Mouse (Mus musculus) neural tube, embryonic 12.5 days (tissue): ENCODE measurements around the gene Myrip. TPM values are rescaled to one million over a fixed set of nuclear protein-coding genes. Genes with fewer than 3 reads are reported as not detected.

Experiments used
- ATAC-seq: fragments of 200-750 bp; cut with Nextera tagmentation; 2 replicates; pipeline ENCODE4 v1.8.0; 2017; ENCODE audit warnings: low read depth, mild to moderate bottlenecking, moderate TSS enrichment, moderate library complexity; ENCODE audit not compliant: low FRiP score
- H3K27ac ChIP-seq: fragments of 300-500 bp; sonication (generic); 2 replicates; pipeline ENCODE4 v1.5.1; 2016
- H3K27me3 ChIP-seq: fragments of 300-500 bp; sonication (generic); replicated peaks from 2 replicates; pipeline ENCODE4 v1.6.1; 2016; ENCODE audit warnings: mild to moderate bottlenecking
- H3K36me3 ChIP-seq: fragments of 300-500 bp; sonication (generic); 2 replicates; pipeline ENCODE4 v1.6.1; 2016; ENCODE audit warnings: mild to moderate bottlenecking
- H3K4me1 ChIP-seq: fragments of 300-500 bp; sonication (generic); 2 replicates; pipeline ENCODE4 v1.6.1; 2016
- H3K4me2 ChIP-seq: fragments of 300-500 bp; sonication (generic); replicated peaks from 2 replicates; pipeline ENCODE4 v1.6.1; 2016; ENCODE audit warnings: mild to moderate bottlenecking
- H3K4me3 ChIP-seq: fragments of 300-500 bp; sonication (generic); 2 replicates; pipeline ENCODE4 v1.5.1; 2016
- H3K9ac ChIP-seq: fragments of 300-500 bp; sonication (generic); 2 replicates; pipeline ENCODE4 v1.6.1; 2016; ENCODE audit warnings: mild to moderate bottlenecking
- H3K9me3 ChIP-seq: fragments of 300-500 bp; sonication (generic); 2 replicates; pipeline ENCODE4 v1.6.1; 2016; ENCODE audit warnings: mild to moderate bottlenecking
- WGBS: fragments of 180-500 bp; shearing (Covaris S2); methylation state at CpG from one replicate; pipeline ENCODE4 v1.1.7; 2016; 5-methylcytosine and 5-hydroxymethylcytosine counted together
- polyA plus RNA-seq: library from polyadenylated mRNA; unstranded; fragments of >200 nt; fragmentation: Nextera tagmentation; extraction: Ambion mirVana; gene quantifications from 2 replicates; pipeline ENCODE4 v1.2.1, GENCODE M21; 2016

Gene Myrip
- polyA plus RNA-seq, 1 experiment from 2014 or later = 2.3 TPM

GRCm38 (mm10) chr9:120491509-120491908, 190.2 kb downstream of the Myrip start:
- Histone ChIP-seq H3K36me3 (peaks cover 25% of the 10 kb centered on the region), H3K4me2 (peak overlapping the region; percentile 88), H3K27me3 (no peaks in the 10 kb centered on the region), H3K27ac (no peak overlapping the region), H3K4me3 (no peak overlapping the region), H3K4me1 (peaks cover 19% of the 10 kb centered on the region), H3K9ac (no peak overlapping the region), H3K9me3 (no peaks in the 10 kb centered on the region)
- WGBS = 84% methylated on average over 3 of the region's 3 CpGs
- no peak for ATAC-seq

DNA sequence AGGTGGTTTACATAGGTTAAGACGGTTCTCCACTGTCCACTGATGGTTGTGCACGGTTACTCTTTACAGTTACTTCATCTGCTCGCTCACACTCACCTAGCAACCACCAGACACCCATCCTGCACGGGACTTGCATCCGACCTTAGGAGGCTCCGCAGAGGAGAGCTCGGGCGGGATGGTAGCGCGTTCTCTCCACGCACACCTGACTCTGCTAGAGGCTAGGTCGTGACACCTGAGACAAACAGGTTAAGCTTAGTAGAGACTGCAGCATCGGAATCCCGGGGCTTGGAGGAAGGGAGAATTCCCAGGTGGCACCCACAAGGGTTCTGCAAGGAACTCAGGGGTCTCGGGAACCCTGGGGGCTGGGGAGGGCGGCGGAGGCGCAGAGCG, 190.7 kb downstream of the Myrip start, which contains the start of gene Eif1b:
Gene Eif1b (plus strand): TSS at position 223 of the 390 bp plus-strand sequence.
- Histone ChIP-seq H3K4me2 (peak within 1 kb of the TSS; percentile 88), H3K9me3 (no peaks in the 10 kb centered on the region), H3K4me1 (peaks cover 19% of the 10 kb centered on the region), H3K27me3 (no peaks in the 10 kb centered on the region), H3K36me3 (peaks cover 25% of the 10 kb centered on the region), H3K27ac (peak within 1 kb of the TSS; percentile 83; the same call in 1 of the 2 replicates), H3K9ac (peak within 1 kb of the TSS; percentile 99), H3K4me3 (peak within 1 kb of the TSS; percentile 99)
- peak; percentile 19 for ATAC-seq
- 4% methylated on average over 19 of the region's 19 CpGs for WGBS

GRCm38 (mm10) chr9:120492400-120493351, 191.4 kb downstream of the Myrip start:
- Histone ChIP-seq H3K9ac (peak overlapping the region; percentile 99), H3K27me3 (no peaks in the 10 kb centered on the region), H3K36me3 (peaks cover 25% of the 10 kb centered on the region), H3K9me3 (no peaks in the 10 kb centered on the region), H3K27ac (peak overlapping the region; percentile 83; the same call in 1 of the 2 replicates), H3K4me2 (peak overlapping the region; percentile 88), H3K4me1 (peaks cover 19% of the 10 kb centered on the region), H3K4me3 (peak overlapping the region; percentile 99)
- ATAC-seq = peak; percentile 77
- WGBS = under 1% methylated on average over 94 of the region's 97 CpGs

DNA sequence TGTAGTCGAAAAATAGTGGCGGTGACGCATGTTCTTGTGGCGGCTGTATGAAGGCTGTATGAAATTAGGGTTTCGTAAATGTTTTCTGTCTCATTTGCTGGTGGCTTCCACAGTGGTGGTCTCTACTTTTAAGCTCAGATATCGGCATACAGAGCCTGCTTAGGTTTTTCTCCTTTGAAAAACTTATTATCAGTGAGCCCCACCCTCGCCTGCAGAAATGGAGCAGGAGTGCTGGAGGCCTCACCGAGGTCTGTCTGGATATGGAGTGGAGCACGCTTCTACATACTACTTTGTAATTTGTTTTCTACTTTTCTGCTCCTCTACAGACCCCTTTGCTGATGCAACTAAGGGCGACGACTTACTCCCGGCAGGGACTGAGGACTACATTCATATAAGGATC, 192.5 kb downstream of the Myrip start:
- Histone ChIP-seq H3K36me3 (peaks cover 25% of the 10 kb centered on the region), H3K4me1 (peaks cover 19% of the 10 kb centered on the region), H3K27ac (no peak overlapping the region), H3K9ac (peak overlapping the region; percentile 99), H3K4me3 (peak overlapping the region; percentile 99), H3K9me3 (no peaks in the 10 kb centered on the region), H3K4me2 (peak overlapping the region; percentile 88), H3K27me3 (no peaks in the 10 kb centered on the region)
- no peak for ATAC-seq
- WGBS = 81% methylated on average over 12 of the region's 12 CpGs

- Histone ChIP-seq H3K9me3 (no peaks in the 10 kb centered on the region), H3K4me1 (peaks cover 22% of the 10 kb centered on the region), H3K27me3 (no peaks in the 10 kb centered on the region), H3K27ac (no peak overlapping the region), H3K9ac (no peak overlapping the region), H3K4me3 (no peak overlapping the region), H3K36me3 (peaks cover 25% of the 10 kb centered on the region), H3K4me2 (no peak overlapping the region)
- WGBS = 10% methylated on average over 3 of the region's 3 CpGs
- no peak for ATAC-seq
These were observed 195.4 kb downstream of the Myrip start for GRCm38 (mm10) chr9:120496691-120497090.

- no peak overlapping the region for H3K4me2 ChIP-seq
- H3K27me3 ChIP-seq = no peaks in the 10 kb centered on the region
- ATAC-seq = no peak
- no peak overlapping the region for H3K27ac ChIP-seq
- peaks cover 18% of the 10 kb centered on the region for H3K4me1 ChIP-seq
- H3K9ac ChIP-seq = no peak overlapping the region
- H3K36me3 ChIP-seq = peaks cover 25% of the 10 kb centered on the region
- H3K4me3 ChIP-seq = no peak overlapping the region
- 89% methylated on average over 5 of the region's 5 CpGs for WGBS
- H3K9me3 ChIP-seq = no peaks in the 10 kb centered on the region
These were observed 196.7 kb downstream of the Myrip start for GRCm38 (mm10) chr9:120497983-120498382.

GRCm38 (mm10) chr9:120501191-120501902, 200.0 kb downstream of the Myrip start:
- no peak overlapping the region for H3K27ac ChIP-seq
- 0 out of 2 replicates have a peak, but pooled peaks cover under 1% of the 10 kb centered on the region for H3K36me3 ChIP-seq
- ATAC-seq = no peak
- no peak overlapping the region for H3K9ac ChIP-seq
- WGBS = 46% methylated on average over 10 of the region's 10 CpGs
- H3K4me2 ChIP-seq = no peak overlapping the region
- H3K9me3 ChIP-seq = no peaks in the 10 kb centered on the region
- H3K4me1 ChIP-seq = peaks cover 3% of the 10 kb centered on the region; the same call in 1 of the 2 replicates
- H3K4me3 ChIP-seq = no peak overlapping the region
- no peaks in the 10 kb centered on the region for H3K27me3 ChIP-seq

DNA sequence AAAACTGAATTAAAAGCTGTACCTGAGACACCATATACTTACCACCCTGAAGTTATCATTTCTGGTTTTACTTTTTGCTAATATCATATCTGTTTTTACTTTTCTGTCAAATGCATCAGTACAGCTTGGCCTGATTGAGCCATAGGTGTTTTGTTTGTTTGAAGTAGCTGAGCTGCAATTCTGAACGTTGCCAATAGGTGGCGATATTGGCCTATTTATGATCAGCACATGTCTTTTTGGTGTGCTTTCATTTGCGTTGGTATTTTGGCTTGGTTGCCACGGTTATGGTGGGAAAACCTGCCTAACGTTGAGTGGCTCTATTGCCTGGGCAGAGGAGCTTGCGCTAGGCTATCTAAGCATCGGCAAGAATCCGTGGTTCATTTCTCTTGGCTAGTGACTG, 200.7 kb downstream of the Myrip start:
- WGBS = 7% methylated on average over 8 of the region's 8 CpGs
- Histone ChIP-seq H3K9me3 (peaks cover 6% of the 10 kb centered on the region; the same call in 1 of the 2 replicates), H3K36me3 (no peaks in the 10 kb centered on the region), H3K4me3 (no peak overlapping the region), H3K27ac (no peak overlapping the region), H3K4me2 (no peak overlapping the region), H3K9ac (no peak overlapping the region), H3K27me3 (no peaks in the 10 kb centered on the region), H3K4me1 (peaks cover 3% of the 10 kb centered on the region; the same call in 1 of the 2 replicates)
- ATAC-seq = no peak

DNA sequence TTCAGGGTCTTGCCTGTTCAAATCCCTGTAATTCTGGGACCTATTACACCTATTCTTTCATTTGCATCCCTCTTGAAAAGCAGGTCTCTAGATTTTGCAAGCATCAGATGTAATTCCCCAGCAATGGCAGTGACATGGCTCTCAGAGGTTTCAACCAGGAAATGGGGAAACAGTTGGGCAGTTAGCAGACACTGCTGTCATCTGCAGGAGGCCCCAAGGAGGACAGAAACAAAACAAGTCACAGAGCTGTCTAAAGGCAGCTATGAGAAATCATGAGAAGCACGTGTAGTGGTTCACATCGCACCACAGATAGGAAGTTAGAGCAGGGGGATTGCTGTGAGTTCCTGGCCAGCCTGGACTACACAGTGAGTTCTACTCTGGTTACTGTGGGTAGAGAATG, 203.1 kb downstream of the Myrip start:
- no peak overlapping the region for H3K4me3 ChIP-seq
- no peaks in the 10 kb centered on the region for H3K4me1 ChIP-seq
- ATAC-seq = no peak

DNA sequence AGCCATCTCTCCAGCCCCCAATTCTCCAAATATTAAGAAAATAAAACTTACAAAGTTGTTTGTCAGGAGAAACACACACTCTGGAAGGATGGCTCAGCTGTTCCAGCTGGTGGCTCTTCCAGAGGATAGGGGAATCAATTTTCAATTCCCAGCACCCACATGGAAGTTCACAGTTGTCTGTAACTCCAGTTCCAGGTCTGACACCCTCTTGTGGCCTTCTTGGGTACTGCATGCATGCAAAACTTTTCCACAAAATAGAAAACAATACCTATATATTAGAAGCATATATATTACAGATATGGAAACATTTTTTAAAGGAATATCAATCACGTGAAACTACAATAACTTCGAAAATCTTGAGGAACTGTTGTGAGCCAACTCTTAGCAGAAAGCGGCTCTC, 210.5 kb downstream of the Myrip start:
- Histone ChIP-seq H3K36me3 (no peaks in the 10 kb centered on the region), H3K4me1 (no peaks in the 10 kb centered on the region), H3K4me3 (no peak overlapping the region), H3K9ac (no peak overlapping the region), H3K9me3 (peaks cover 6% of the 10 kb centered on the region; the same call in 1 of the 2 replicates), H3K27me3 (no peaks in the 10 kb centered on the region), H3K27ac (no peak overlapping the region), H3K4me2 (no peak overlapping the region)
- WGBS = 69% methylated on average over 3 of the region's 3 CpGs
- ATAC-seq = no peak

More for the DNA sequence above, 203.1 kb downstream of the Myrip start:
- H3K27me3 ChIP-seq = no peaks in the 10 kb centered on the region
- no peak overlapping the region for H3K4me2 ChIP-seq
- no peaks in the 10 kb centered on the region for H3K36me3 ChIP-seq
- no peak overlapping the region for H3K27ac ChIP-seq
- peaks cover 10% of the 10 kb centered on the region; the same call in 1 of the 2 replicates for H3K9me3 ChIP-seq
- no peak overlapping the region for H3K9ac ChIP-seq
- 84% methylated on average over 2 of the region's 2 CpGs for WGBS

- Histone ChIP-seq H3K4me1 (no peaks in the 10 kb centered on the region), H3K36me3 (no peaks in the 10 kb centered on the region), H3K27me3 (no peaks in the 10 kb centered on the region), H3K4me2 (no peak overlapping the region), H3K9me3 (no peaks in the 10 kb centered on the region), H3K9ac (no peak overlapping the region), H3K27ac (no peak overlapping the region), H3K4me3 (no peak overlapping the region)
- 82% methylated on average over 8 of the region's 8 CpGs for WGBS
- no peak for ATAC-seq
These were observed 215.4 kb downstream of the Myrip start for GRCm38 (mm10) chr9:120516720-120517119.

- H3K4me1 ChIP-seq = no peaks in the 10 kb centered on the region
- no peaks in the 10 kb centered on the region for H3K27me3 ChIP-seq
- no peak overlapping the region for H3K9ac ChIP-seq
- ATAC-seq = no peak
- no peak overlapping the region for H3K4me2 ChIP-seq
- H3K36me3 ChIP-seq = no peaks in the 10 kb centered on the region
- H3K9me3 ChIP-seq = no peaks in the 10 kb centered on the region
- no peak overlapping the region for H3K4me3 ChIP-seq
- WGBS = 81% methylated on average over 3 of the region's 3 CpGs
- no peak overlapping the region for H3K27ac ChIP-seq
These were observed 217.6 kb downstream of the Myrip start for GRCm38 (mm10) chr9:120518946-120519345.
